Mouse (Mus musculus): Measurements from ENCODE around the gene Prpf19. TPM values are rescaled to one million over a fixed set of nuclear protein-coding genes. Genes with fewer than 3 reads are reported as not detected.
A peak's percentile ranks its signal among the peaks of the same experiment; 100 is the strongest.

The Prpf19 gene
- polyA plus RNA-seq, 1 experiment from 2014 or later: 55.3 TPM

- Histone ChIP-seq H3K27ac (replicated peaks; ENCODE audit: low read depth, low read length) (no peak overlapping the region), H3K9me3 (ENCODE audit: control insufficient read depth, low read length) (no peaks in the 10 kb centered on the region), H3K4me3 (ENCODE audit: low read depth, low read length) (no peak overlapping the region), H3K9ac (ENCODE audit: low read length) (no peak overlapping the region), H3K4me1 (ENCODE audit: control insufficient read depth, insufficient read depth, low read length) (0 out of 2 replicates have a peak, but pooled peaks cover 6% of the 10 kb centered on the region), H3K36me3 (ENCODE audit: control insufficient read depth, insufficient read depth, low read length) (peaks cover 41% of the 10 kb centered on the region), H3K27me3 (ENCODE audit: control insufficient read depth, insufficient read depth, low read length) (no peaks in the 10 kb centered on the region), H3K4me2 (ENCODE audit: low read depth, severe bottlenecking) (no peak overlapping the region)
- DNase-seq (ENCODE audit: low spot score): no peak
- ATAC-seq (ENCODE audit: insufficient number of reproducible peaks, low FRiP score, low TSS enrichment, low read depth): no peak
- WGBS: 94% methylated on average over 5 of the region's 5 CpGs
Measured at GRCm38 (mm10) chr19:10901046-10901445, 6.0 kb downstream of the Prpf19 start.

GRCm38 (mm10) chr19:10904512-10904911, 9.5 kb downstream of the Prpf19 start:
- Histone ChIP-seq H3K36me3 (ENCODE audit: control insufficient read depth, insufficient read depth, low read length) (peaks cover 38% of the 10 kb centered on the region), H3K27ac (replicated peaks; ENCODE audit: low read depth, low read length) (no peak overlapping the region)

DNA sequence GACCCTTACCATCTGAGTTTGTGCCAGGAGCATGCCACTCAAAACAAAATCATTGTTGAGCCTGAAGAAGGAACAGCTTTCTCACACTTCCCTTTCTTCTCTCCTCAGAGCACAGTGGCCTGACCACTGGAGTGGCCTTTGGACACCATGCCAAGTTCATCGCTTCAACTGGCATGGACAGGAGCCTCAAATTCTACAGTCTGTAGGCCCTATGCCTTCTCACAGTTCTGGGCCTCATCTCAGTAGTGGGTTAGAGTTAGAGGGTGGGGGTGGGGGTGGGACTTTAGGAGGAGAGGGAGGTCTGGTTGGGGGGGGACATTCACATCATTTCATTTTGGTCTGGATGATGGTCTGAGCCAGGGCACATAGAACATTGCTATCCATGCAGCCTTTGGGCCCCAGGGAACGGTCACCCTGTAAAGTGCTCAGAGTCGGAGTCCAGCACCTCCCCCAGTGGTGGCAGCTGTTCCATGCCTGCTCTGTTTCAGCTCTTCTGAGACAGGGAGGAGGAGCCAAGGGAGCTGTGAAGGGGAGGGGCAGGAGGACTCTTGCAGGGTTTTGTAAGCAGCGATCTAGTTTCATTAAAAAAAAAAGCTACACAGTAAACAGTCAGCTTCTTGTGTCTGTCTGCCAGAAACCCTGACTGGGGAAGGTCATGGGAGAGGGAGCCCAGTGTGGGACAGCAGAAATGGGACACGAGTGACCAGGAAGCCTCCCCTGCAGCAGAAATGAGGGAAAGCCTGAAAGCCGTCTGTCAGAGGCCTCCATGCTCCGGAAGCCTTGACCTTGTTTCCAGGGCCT, 10.1 kb downstream of the Prpf19 start:
- H3K4me3 ChIP-seq (ENCODE audit: low read depth, low read length): no peak overlapping the region

More at GRCm38 (mm10) chr19:10904512-10904911, 9.5 kb downstream of the Prpf19 start:
- ATAC-seq (ENCODE audit: insufficient number of reproducible peaks, low FRiP score, low TSS enrichment, low read depth): no peak
- Histone ChIP-seq H3K4me3 (ENCODE audit: low read depth, low read length) (no peak overlapping the region), H3K9me3 (ENCODE audit: control insufficient read depth, low read length) (no peaks in the 10 kb centered on the region), H3K27me3 (ENCODE audit: control insufficient read depth, insufficient read depth, low read length) (no peaks in the 10 kb centered on the region), H3K9ac (ENCODE audit: low read length) (no peak overlapping the region), H3K4me1 (ENCODE audit: control insufficient read depth, insufficient read depth, low read length) (no peaks in the 10 kb centered on the region), H3K4me2 (ENCODE audit: low read depth, severe bottlenecking) (no peak overlapping the region)
- 92% methylated on average over 5 of the region's 5 CpGs for WGBS
- no peak for DNase-seq (ENCODE audit: low spot score)

DNA sequence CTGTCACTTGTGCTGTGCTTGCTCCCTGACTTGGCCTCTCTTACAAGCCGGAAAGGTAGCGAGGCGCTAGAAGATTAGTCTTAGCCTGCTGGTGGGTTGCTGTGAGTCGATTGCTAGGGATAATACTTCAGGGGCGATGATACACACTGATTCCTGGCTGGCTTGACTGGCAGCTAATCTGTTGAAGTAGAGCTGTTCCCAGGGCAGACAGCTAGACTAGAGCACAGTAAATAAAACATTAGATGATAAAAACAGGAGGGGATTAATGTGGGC, 10.6 kb downstream of the Prpf19 start:
- Histone ChIP-seq H3K4me3 (ENCODE audit: low read depth, low read length) (no peak overlapping the region), H3K27ac (replicated peaks; ENCODE audit: low read depth, low read length) (no peak overlapping the region), H3K4me2 (ENCODE audit: low read depth, severe bottlenecking) (no peak overlapping the region), H3K9me3 (ENCODE audit: control insufficient read depth, low read length) (no peaks in the 10 kb centered on the region), H3K9ac (ENCODE audit: low read length) (no peak overlapping the region), H3K4me1 (ENCODE audit: control insufficient read depth, insufficient read depth, low read length) (no peaks in the 10 kb centered on the region), H3K36me3 (ENCODE audit: control insufficient read depth, insufficient read depth, low read length) (peaks cover 28% of the 10 kb centered on the region), H3K27me3 (ENCODE audit: control insufficient read depth, insufficient read depth, low read length) (no peaks in the 10 kb centered on the region)
- ATAC-seq (ENCODE audit: insufficient number of reproducible peaks, low FRiP score, low TSS enrichment, low read depth) (no peak), DNase-seq (ENCODE audit: low spot score) (no peak)
- WGBS: 92% methylated on average over 5 of the region's 5 CpGs

More for the DNA sequence above, 10.1 kb downstream of the Prpf19 start:
- WGBS: 55% methylated on average over 7 of the region's 7 CpGs
- H3K36me3 ChIP-seq (ENCODE audit: control insufficient read depth, insufficient read depth, low read length): peaks cover 33% of the 10 kb centered on the region
- H3K9me3 ChIP-seq (ENCODE audit: control insufficient read depth, low read length): no peaks in the 10 kb centered on the region
- DNase-seq (ENCODE audit: low spot score): peak; percentile 28
- H3K27me3 ChIP-seq (ENCODE audit: control insufficient read depth, insufficient read depth, low read length): no peaks in the 10 kb centered on the region
- H3K27ac ChIP-seq (replicated peaks; ENCODE audit: low read depth, low read length): no peak overlapping the region
- no peak overlapping the region for H3K4me2 ChIP-seq (ENCODE audit: low read depth, severe bottlenecking)
- 0 out of 2 replicates have a peak, but pooled peaks have one; percentile 52 for ATAC-seq (ENCODE audit: insufficient number of reproducible peaks, low FRiP score, low TSS enrichment, low read depth)
- no peak overlapping the region for H3K9ac ChIP-seq (ENCODE audit: low read length)
- H3K4me1 ChIP-seq (ENCODE audit: control insufficient read depth, insufficient read depth, low read length): no peaks in the 10 kb centered on the region

GRCm38 (mm10) chr19:10907891-10908290, 12.9 kb downstream of the Prpf19 start:
- H3K4me3 ChIP-seq (ENCODE audit: low read depth, low read length): no peak overlapping the region
- 56% methylated on average over 3 of the region's 3 CpGs for WGBS
- H3K4me2 ChIP-seq (ENCODE audit: low read depth, severe bottlenecking): no peak overlapping the region
- H3K27ac ChIP-seq (replicated peaks; ENCODE audit: low read depth, low read length): no peak overlapping the region
- no peaks in the 10 kb centered on the region for H3K4me1 ChIP-seq (ENCODE audit: control insufficient read depth, insufficient read depth, low read length)
- peaks cover 18% of the 10 kb centered on the region for H3K36me3 ChIP-seq (ENCODE audit: control insufficient read depth, insufficient read depth, low read length)
- no peaks in the 10 kb centered on the region for H3K27me3 ChIP-seq (ENCODE audit: control insufficient read depth, insufficient read depth, low read length)
- DNase-seq (ENCODE audit: low spot score) (peak; percentile 64), ATAC-seq (ENCODE audit: insufficient number of reproducible peaks, low FRiP score, low TSS enrichment, low read depth) (no peak)
- H3K9me3 ChIP-seq (ENCODE audit: control insufficient read depth, low read length): no peaks in the 10 kb centered on the region
- no peak overlapping the region for H3K9ac ChIP-seq (ENCODE audit: low read length)

DNA sequence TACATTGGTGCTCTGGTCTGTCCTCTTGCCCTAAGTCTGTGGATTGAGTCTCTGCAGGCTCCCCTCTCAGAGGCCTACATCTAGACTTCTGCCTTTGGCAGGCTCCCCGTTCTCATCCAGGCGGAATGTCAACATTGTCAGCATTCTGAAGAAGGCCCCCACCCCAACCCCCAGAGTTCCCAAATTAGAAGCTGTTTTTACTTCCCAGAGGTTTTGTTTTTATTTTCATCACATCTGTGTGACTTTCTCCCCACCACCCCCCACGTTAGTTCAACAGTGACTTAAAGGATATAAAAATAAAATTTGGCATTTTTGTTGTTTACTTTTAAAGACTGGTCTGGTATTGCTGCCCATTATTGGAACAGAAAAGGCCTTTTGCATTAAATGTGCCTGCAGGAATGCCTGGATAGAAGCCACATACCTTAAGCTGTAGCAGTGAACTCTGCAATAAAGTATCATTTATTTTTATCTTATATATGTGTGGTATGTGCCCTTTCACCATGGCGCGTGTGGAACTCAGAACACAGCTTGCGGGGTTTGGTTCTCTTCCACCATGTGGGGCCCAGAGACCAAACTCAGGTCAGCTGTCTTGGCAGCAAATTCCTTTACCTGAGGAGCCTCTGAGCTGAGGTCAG, 14.2 kb downstream of the Prpf19 start:
- WGBS: 85% methylated on average over 6 of the region's 6 CpGs
- Histone ChIP-seq H3K36me3 (ENCODE audit: control insufficient read depth, insufficient read depth, low read length) (peaks cover 9% of the 10 kb centered on the region; the same call in 1 of the 2 replicates), H3K27me3 (ENCODE audit: control insufficient read depth, insufficient read depth, low read length) (no peaks in the 10 kb centered on the region), H3K4me1 (ENCODE audit: control insufficient read depth, insufficient read depth, low read length) (no peaks in the 10 kb centered on the region), H3K9ac (ENCODE audit: low read length) (no peak overlapping the region), H3K4me2 (ENCODE audit: low read depth, severe bottlenecking) (no peak overlapping the region), H3K4me3 (ENCODE audit: low read depth, low read length) (no peak overlapping the region), H3K27ac (replicated peaks; ENCODE audit: low read depth, low read length) (no peak overlapping the region), H3K9me3 (ENCODE audit: control insufficient read depth, low read length) (no peaks in the 10 kb centered on the region)
- ATAC-seq (ENCODE audit: insufficient number of reproducible peaks, low FRiP score, low TSS enrichment, low read depth) (no peak), DNase-seq (ENCODE audit: low spot score) (no peak)

DNA sequence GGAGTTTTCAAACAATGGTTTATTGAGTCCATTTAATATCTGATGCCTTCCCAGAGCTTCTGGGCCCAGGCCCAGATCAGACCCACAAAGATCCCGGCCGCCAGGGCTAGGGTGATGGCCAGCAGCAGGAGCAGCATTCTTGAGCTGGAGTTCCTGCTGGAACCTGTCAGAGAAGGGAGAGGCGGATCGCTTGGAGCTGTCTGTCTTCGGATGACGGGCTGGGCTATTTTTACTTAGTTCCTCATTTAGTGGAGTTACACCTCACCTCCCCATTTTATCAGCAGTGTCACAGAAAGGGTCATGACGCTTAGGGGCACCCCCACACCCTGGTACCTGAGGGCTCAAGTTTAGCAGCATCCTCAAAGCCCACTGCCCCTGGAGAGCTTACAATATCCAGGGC, 19.3 kb downstream of the Prpf19 start:
- ATAC-seq (ENCODE audit: insufficient number of reproducible peaks, low FRiP score, low TSS enrichment, low read depth): no peak
- WGBS: 79% methylated on average over 7 of the region's 7 CpGs

DNA sequence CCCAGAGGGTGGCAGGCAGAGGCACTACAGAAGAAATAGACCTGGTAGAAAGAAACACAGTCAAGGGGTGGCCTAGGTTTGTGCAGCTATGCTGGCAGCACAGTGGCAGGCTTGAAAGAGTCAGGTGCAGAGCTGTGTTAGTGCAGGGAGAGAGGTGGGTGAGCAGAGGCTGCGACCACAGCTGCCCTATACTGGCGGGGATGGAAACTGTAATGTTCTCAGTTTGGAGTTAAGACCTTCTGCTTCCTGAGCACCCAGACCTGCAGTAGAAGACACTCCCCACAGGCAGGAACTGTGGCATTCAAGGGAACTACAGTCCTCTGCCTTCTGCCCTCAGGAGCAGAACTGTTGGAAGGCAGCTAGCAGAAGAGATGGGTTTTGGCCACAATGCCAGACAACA, 19.8 kb downstream of the Prpf19 start:
- 71% methylated on average over 2 of the region's 2 CpGs for WGBS
- Histone ChIP-seq H3K27me3 (ENCODE audit: control insufficient read depth, insufficient read depth, low read length) (no peaks in the 10 kb centered on the region), H3K9ac (ENCODE audit: low read length) (no peak overlapping the region), H3K27ac (replicated peaks; ENCODE audit: low read depth, low read length) (no peak overlapping the region), H3K9me3 (ENCODE audit: control insufficient read depth, low read length) (no peaks in the 10 kb centered on the region), H3K4me2 (ENCODE audit: low read depth, severe bottlenecking) (no peak overlapping the region), H3K4me1 (ENCODE audit: control insufficient read depth, insufficient read depth, low read length) (no peaks in the 10 kb centered on the region), H3K36me3 (ENCODE audit: control insufficient read depth, insufficient read depth, low read length) (no peaks in the 10 kb centered on the region), H3K4me3 (ENCODE audit: low read depth, low read length) (no peak overlapping the region)
- no peak for ATAC-seq (ENCODE audit: insufficient number of reproducible peaks, low FRiP score, low TSS enrichment, low read depth)
- no peak for DNase-seq (ENCODE audit: low spot score)

More for the DNA sequence above, 19.3 kb downstream of the Prpf19 start:
- no peaks in the 10 kb centered on the region for H3K4me1 ChIP-seq (ENCODE audit: control insufficient read depth, insufficient read depth, low read length)
- H3K9me3 ChIP-seq (ENCODE audit: control insufficient read depth, low read length): no peaks in the 10 kb centered on the region
- H3K9ac ChIP-seq (ENCODE audit: low read length): no peak overlapping the region
- H3K27ac ChIP-seq (replicated peaks; ENCODE audit: low read depth, low read length): no peak overlapping the region
- H3K27me3 ChIP-seq (ENCODE audit: control insufficient read depth, insufficient read depth, low read length): no peaks in the 10 kb centered on the region
- H3K36me3 ChIP-seq (ENCODE audit: control insufficient read depth, insufficient read depth, low read length): no peaks in the 10 kb centered on the region
- DNase-seq (ENCODE audit: low spot score): no peak
- H3K4me2 ChIP-seq (ENCODE audit: low read depth, severe bottlenecking): no peak overlapping the region
- H3K4me3 ChIP-seq (ENCODE audit: low read depth, low read length): no peak overlapping the region

All from limb, embryonic 11.5 days (tissue).